Mouse (Mus musculus) right cerebral cortex, postnatal 36 days (tissue): ENCODE data around the gene Fabp7.

Experiments
- DNase-seq, 2 experiments: peaks; one replicate each; pipeline ENCODE4 v3.0.0; 2022; ENCODE audit warnings: low spot score in 2 of 2, mixed read lengths in 1 of 2

Fabp7 gene

GRCm38 (mm10) chr10:57784876-57785150 lies at the start of gene Fabp7:
Gene Fabp7, plus strand, starts transcription at chr10:57784881.
- no peak for DNase-seq

- no peak for DNase-seq
Measured at GRCm38 (mm10) chr10:57740733-57741132, 43.9 kb upstream of the Fabp7 start.

- DNase-seq: no peak
Measured at GRCm38 (mm10) chr10:57741351-57741750, 43.3 kb upstream of the Fabp7 start.

GRCm38 (mm10) chr10:57743045-57743444 lies 41.6 kb upstream of the Fabp7 start:
- DNase-seq: no peak

- peak in 1 of 2 experiments; percentile 16 for DNase-seq
Measured at GRCm38 (mm10) chr10:57743606-57744016, 41.1 kb upstream of the Fabp7 start.

GRCm38 (mm10) chr10:57744128-57744765 lies 40.4 kb upstream of the Fabp7 start:
- no peak for DNase-seq

- no peak for DNase-seq
Measured at GRCm38 (mm10) chr10:57745452-57745851, 39.2 kb upstream of the Fabp7 start.

- no peak for DNase-seq
Measured at GRCm38 (mm10) chr10:57747127-57747526, 37.6 kb upstream of the Fabp7 start.

- DNase-seq: no peak
Measured at GRCm38 (mm10) chr10:57753343-57753742, 31.3 kb upstream of the Fabp7 start.

GRCm38 (mm10) chr10:57755201-57755736 lies 29.4 kb upstream of the Fabp7 start:
- DNase-seq: no peak

GRCm38 (mm10) chr10:57758999-57759398 lies 25.7 kb upstream of the Fabp7 start:
- no peak for DNase-seq

GRCm38 (mm10) chr10:57760694-57761093 lies 24.0 kb upstream of the Fabp7 start:
- no peak for DNase-seq

- no peak for DNase-seq
Measured at GRCm38 (mm10) chr10:57763044-57763443, 21.6 kb upstream of the Fabp7 start.

GRCm38 (mm10) chr10:57783289-57784130 lies 1.2 kb upstream of the Fabp7 start:
- DNase-seq: peak in 1 of 2 experiments; percentile 12

- DNase-seq: peak; percentile 61 to 74
Measured at GRCm38 (mm10) chr10:57784131-57784875, 378 bp upstream of the Fabp7 start.

- DNase-seq: no peak
Measured at GRCm38 (mm10) chr10:57785552-57785951, 871 bp downstream of the Fabp7 start.

GRCm38 (mm10) chr10:57792957-57793356 lies 8.3 kb downstream of the Fabp7 start:
- DNase-seq: no peak

- DNase-seq: no peak
Measured at GRCm38 (mm10) chr10:57794018-57794417, 9.3 kb downstream of the Fabp7 start, which contains the start of gene Smpdl3a. Gene Smpdl3a, plus strand, starts transcription at chr10:57794335.

GRCm38 (mm10) chr10:57794491-57795461 lies 10.1 kb downstream of the Fabp7 start:
- no peak for DNase-seq

- no peak for DNase-seq
Measured at GRCm38 (mm10) chr10:57795542-57795941, 10.9 kb downstream of the Fabp7 start.

GRCm38 (mm10) chr10:57796057-57796456 lies 11.4 kb downstream of the Fabp7 start:
- no peak for DNase-seq
